Mouse (Mus musculus) brain, adult 2 months (tissue): ENCODE measurements at regions not wholly inside any gene's neighbourhood (a gene's known extent, or its start where the extent isn't known, plus 50 kb on each side); places are given as distances from the start of the nearest gene placed in this dataset.
A peak's percentile ranks its signal among the peaks of the same experiment; 100 is the strongest.

ENCODE experiments used
- DNase-seq: peaks from one replicate; pipeline ENCODE4 v3.0.0; 2011; ENCODE audit warnings: low read depth, low spot score

DNA sequence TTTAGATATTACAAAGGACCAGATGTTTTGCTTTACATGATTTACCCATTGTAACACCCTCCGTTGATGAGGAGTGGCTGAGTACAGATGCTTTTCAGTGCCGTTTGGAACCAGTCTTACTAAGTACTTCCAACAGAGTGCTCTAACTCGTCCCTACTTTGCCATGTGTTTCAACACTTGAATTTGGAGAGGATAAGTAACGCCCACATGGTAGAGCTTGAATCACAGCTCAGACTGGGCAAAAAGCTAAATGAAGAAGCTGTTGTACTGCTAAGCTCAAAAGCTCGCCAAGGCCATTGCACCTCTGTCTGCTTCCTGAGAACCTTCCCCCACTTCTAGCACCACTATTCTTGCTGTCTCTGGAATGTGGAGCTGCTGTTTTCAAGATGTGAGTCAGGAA, 471.1 kb downstream of the Nfib start:
- DNase-seq, result peak; percentile 79

DNA sequence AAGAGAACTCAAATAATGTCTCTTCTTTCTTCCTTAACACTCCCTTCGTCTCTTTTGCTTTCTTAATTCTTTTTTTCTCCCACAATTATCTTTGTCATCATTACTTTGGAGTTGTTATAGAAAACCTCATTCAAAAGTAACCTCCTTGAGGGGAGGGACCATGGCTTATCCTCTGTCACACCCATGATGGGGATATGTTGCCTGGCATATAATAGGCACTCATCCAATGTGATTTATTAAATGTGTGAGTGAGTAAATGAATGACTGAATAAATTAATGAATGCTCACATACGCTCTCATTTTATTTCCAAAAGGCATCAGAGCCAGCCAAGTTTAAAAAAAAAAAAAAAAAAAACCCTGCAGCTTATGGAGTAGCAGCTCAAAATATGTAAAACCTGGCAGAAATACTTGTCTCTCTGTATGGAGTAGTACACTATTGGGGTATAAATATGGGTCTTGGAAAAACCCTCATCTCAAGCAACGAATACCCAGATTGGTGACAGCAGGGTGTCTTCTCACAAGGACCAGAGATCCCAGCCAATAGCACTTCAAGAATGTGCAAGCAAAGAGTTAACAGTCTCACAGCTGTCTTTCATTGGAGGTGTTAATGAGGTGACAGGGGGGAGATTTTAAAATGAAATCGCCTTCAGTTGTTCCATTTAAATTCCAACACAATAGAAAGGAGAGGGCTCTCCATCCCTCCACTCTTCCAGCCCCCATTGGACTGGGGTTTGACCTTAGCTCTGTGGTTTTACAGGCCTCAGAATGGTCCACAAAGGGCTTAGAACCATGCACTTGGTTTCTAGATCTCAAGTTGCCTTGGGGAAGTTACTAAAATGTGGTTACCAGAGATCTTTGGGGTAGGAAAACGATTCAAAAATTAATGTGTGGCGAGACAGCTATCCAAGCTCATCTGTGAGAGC, 479.1 kb downstream of the Nfib start:
- no peak for DNase-seq

DNA sequence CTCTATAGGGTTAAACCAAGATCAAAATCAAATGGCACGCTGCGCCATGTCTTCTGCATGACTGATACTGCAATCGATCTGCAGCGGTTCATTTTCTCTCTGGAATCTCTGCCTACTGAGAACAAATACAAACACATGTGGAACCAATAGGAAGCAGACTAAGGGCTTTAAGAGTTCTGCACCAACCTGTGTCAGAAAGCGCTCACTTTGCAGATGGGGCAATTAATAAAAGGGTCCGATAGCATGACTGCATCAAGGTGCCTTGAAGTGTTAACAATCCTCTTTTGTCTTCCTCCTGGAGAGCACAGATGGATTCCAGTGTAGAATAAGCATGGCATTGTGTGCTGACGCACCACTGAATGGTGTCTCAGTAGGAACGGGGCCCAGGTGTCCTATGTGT, 484.8 kb downstream of the Nfib start:
- no peak for DNase-seq

DNA sequence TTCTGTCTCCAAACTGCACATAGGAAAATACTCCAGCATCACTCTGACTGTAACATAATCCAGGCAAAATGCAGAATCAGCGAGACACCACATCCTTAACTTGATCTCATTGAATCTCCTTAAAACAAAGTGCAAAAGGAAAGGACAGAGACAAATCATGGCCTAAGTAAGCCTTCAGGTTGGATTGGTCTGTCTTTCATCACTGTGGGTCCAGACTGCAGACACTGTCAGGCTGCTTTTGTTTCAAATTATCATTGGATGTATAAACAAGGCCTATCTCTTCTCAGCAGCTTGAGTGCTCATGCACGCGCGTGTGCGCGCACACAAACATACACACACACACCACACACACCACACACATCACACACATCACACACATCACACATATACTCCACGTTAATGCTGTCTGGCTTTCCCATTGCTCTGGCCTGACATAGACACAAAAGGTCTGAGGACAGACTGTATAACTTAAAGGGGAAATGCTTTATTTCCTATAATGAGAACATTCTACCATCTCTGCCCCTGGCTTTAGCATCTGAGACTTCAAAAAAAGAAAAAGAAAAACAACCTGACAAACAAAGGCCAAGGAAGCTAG, 485.3 kb downstream of the Nfib start:
- no peak for DNase-seq

DNA sequence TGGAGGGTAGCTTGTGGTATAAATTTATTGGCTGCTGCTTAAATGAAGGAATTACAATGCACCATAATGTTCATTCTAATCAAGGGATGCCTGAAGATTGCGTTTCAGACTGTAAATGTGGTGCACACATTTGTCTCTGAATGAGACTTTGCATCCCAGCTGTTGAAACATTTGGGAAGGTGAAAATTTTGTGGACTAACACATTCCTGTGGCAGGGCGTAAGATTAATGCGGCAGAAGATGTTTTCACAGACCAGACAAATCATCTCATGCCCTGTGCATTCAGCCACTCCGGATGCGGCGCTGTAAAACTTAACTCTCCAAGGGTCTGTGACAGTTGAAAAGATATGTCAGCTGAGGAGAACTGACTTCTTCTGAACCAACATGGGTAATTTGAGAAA, 486.9 kb downstream of the Nfib start:
- DNase-seq, result no peak

DNA sequence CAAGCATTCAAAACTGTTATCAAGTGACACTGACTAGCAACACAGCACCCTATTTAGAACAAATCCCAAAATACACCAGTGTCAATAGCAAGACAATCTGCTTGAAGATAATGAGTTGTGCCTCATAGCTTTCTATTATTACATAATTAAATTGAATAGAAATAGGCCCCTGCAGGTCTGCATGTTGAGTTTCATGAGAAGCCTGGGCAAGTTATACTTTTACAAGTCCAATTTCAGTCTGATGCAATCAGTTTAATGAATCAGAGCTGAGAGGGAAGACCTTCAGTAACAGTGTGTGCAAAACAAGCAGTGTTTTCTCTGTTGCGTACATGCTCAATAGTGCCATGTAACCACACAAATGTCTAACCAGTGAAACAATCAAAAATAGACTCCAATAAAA, 498.5 kb downstream of the Nfib start:
- peak; percentile 2 for DNase-seq

DNA sequence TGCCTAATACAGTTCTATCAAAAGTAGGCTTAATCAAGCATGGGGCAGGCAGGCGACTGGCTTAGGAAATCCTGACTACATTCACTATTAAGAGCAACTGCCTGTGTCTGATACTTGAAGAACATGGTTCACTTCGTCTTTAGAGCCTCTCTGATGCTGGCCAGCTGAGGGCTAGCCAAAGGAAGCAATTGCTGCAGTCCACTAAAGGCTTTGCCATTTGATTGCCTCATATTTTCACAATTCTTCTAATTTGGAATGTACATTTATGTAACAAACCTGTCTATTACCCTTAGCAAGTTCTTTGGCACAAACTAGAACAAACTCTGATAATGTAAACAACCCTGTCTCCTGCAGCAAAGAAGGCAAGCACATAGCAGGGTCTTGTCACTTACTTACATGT, 505.2 kb downstream of the Nfib start:
- no peak for DNase-seq

DNA sequence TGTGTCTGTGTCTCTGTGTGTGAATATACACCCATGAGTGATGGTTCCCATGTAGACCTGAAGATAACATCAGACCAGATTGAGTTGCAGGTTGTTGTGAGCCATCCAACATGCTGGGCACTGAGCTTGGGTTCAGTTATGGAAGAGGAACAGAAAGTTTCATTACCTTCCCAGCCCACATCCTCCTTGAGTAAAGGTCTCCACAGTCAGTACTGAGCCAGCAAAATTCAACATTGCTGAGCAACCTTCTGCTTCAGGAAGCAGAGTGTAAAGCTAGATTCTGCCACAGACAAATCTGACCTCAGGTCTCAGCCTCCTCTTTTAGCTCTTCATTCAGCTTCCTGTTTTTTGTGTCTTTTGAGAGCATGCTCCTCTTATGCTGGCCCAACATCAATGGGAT, 506.4 kb downstream of the Nfib start:
- DNase-seq, result no peak

DNA sequence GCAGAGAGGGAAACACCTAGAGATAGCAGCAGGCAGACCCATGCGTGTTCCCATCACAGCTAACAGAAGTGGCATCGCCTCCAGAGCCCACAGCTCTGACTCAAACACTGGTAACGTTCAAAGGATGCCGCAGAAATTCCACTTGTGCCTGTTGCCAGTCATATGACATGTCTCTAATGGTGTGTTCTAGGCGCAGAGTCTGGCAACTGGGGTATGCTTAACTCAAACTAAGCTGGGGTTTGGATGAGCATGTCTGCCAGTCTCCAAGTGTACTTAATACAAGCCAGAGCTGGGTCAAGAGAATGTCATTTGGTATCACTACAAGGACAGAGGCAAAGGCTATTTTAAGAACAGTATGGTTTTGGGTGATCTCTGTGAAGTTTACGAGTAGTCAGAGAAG, 507.9 kb downstream of the Nfib start:
- DNase-seq, result peak; percentile 29

DNA sequence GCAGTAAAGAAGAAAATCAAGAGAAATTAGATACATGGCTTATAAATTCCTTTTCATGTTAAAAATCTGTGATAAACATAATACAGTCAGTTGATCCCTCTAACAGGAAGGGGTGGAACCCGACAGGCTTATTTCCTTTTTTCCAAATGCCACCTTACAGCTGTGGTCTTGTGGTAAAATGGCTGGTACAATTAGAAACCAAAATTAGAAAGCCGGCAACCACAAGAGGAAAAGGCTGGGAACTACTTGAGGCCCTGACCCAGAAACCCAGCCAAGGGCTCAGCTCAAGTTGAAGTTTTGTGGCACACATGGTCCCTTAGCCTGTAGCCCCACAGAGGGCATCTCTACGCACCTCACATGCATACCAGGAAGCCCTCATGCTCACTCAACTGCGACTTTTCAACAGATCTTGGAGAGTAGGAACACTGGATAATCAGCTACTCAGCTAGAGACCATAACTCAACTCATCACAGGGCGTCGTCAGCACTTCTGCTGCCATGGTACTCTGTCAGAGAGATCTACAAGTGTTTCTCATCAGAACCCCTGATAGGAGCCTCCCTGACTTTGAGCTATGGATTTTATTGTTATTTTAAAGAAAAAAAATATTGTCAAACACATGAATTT, 509.4 kb downstream of the Nfib start:
- DNase-seq, result no peak

DNA sequence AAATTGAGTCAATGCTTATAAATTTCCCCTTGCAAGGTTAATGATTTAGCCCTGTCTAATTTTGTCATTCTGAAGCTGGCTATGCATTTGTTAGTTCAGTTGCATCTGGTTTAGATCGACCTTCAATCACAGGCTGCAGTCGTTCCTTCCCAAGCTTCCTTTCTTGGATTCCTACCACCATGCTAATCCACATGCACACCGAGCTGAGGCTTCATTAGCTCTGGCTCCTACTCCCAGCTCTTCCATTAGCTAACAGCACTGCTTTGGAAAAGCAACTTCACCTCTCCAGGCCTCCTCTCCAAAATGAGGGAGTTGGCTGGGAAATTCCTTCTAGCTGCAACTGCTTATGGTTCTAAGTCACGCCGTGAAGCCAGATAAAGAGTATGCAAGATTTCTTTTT, 511.6 kb downstream of the Nfib start:
- DNase-seq, result no peak

DNA sequence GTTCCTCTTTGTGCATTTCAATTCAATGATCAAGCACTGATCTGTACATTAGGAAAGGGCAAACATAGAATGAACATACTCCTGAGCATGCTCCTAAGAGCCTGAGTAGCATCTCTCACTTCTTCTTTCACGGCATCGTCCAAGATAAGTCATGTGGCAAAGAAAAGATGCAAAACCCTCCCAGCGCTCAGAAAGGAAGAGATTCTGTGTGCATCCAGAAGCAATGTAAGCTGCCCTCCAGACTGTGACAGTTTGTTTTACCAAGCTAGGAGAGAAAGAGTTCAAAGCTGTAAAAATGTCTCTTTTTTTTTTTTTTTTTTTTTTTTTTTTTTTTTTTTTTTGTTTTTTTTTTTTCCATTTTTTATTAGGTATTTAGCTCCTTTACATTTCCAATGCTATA, 518.7 kb downstream of the Nfib start:
- no peak for DNase-seq

DNA sequence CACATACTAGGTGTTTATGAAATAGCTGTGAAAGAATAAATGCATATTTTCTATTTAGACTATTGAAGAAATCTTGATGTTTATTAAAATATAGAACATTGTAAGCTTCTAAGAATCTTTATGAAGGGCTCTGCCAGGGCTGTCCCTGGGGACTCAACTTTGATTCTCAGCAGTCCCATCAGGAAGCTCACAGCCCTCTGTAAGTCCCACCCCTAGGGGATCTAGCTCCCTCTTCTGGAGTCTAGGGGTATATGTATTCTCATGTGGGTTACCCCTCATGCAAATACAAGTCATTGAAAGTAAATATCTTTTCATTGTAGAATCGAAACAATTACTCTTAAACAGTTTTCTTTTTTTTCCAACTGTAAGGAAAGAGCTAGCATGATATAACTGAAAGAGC, 521.6 kb downstream of the Nfib start:
- DNase-seq, result no peak

DNA sequence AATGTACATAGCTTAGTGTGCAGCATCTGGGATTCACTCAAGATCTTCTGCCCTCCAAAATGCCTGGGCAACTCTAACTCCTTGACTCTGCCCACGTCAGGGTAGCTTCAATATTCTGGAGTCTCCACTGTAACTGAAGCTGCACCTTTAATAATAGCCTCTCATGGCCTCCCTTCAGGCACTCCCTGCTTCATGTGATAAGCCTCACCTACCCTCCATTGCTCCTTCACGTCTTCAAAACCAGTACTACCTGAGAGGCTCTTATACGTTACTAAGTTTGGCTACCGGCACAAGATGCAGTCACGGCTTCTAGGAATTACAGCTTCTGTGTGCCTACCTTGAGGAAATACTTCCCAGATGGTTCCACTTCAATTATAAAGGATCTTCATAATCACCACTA, 527.4 kb downstream of the Nfib start:
- DNase-seq, result no peak

DNA sequence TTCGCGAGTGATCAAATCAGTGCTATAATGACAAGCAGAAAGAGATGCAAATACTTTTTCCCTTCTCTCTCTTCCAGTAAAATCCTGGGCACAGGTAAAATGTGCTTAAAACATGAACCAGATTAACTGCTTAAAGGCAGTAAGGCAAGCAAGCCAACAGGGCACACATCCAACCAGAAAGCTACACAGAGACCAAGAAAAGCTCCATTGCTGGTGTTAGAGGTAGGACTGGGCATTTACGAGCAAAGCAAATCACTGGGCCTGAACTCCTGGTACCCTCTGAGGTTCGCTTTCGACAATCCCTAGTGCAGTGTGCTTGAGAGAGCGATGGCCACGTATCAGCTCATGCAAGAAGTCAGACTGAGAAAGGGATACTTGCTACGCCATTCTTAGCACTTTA, 528.8 kb downstream of the Nfib start:
- DNase-seq, result no peak

DNA sequence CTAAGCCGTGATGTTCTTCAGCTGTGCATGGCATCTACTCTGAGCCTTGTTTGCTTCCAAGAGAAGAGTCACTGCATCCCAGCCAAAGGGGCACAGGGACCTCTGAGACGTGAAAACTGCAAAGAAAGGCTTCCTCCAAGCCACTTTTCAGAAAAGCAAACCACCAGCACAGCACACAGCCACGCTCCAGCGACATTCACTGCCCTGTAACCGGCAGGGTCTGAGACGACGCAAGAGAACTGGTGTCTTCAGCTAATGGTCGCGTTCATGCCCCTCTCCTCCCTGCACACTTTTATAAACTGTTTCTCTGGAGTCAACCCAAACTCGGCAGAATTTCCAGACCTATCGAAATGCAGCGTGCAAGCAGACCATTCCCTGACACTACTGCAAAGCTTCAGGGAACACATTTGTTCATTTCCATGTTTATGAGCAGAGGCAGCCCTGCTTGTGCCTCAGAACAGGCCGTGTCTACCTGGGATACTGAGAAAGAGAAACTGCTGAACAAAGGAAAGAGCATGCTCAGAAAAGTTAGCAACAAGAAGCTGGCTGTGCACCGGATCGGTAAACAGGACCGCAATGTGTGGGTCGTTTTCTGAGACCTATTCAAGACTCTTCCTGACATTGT, 532.0 kb downstream of the Nfib start:
- no peak for DNase-seq

DNA sequence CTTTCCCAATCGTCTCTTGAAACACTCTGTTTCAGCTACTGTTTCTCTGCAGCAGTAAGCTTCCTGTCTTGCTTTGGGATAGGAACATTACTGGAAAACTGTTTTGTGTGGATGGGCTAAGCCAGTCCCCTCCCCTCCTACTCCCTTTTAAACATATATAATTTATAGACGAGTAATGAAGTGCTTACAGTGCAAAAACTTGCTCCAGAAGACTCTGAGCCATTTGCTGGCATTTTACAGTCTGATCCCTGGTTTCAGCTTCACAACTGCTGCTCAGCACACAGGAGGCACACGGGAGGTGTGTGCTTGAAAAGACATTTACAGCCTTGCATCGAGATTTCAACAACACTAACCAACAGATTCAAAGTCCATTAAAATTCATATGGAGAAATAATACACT, 534.6 kb downstream of the Nfib start:
- no peak for DNase-seq

DNA sequence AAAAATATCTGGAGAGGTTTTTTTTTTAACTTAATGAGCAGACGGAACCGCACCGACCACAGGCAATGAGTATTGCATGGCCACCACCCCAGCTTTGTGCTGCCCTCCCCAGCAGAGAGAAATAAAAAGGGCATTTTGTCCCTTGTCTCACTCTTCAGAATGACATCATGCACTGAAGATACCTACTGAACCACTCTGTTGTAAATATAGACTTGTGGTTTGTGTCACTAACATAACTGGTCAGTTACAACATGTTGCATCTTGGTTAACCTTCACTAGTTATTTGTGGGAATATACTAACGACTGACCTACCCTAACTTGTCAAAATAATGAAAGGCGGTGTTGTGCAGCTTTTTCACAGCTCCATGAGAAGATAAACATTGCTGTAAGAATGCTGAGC, 537.5 kb downstream of the Nfib start:
- no peak for DNase-seq

DNA sequence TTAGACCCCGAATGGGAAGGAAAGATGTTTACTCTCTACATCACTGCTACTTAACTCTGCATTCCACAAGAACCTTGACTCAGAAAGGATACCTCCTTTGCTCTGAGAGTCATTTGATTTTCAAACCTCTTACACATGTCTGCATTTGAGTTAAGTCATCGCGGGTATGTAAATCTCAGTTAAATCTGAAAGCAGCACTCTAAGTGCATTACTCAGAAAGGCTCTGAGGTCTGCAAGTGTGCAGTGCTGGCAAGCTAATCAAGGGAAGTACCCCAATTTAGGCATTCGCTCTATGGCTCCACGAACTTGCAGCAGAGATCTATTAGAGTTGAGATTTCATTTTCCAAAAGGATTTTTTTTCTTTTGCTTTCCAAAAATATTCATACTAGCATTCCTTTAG, 538.2 kb downstream of the Nfib start:
- DNase-seq, result no peak

DNA sequence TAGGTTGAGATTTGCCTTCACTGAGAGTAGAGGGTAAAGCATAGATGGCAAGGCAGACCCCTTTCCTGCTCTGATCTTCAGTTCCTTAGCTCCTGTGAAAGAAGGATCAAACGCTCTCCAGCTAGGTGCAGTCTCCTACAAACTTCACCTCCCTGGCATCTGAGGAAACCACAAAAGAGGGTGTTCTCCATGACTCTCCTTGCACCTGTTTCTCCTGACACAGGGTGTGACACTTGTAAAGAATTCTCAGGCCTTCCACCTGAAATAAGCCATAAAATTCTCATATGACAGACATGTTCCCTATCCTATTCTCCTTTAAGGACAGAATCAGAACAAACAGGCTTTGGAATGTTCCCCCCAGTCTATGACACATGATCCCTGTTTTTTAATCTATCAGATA, 538.7 kb downstream of the Nfib start:
- no peak for DNase-seq

DNA sequence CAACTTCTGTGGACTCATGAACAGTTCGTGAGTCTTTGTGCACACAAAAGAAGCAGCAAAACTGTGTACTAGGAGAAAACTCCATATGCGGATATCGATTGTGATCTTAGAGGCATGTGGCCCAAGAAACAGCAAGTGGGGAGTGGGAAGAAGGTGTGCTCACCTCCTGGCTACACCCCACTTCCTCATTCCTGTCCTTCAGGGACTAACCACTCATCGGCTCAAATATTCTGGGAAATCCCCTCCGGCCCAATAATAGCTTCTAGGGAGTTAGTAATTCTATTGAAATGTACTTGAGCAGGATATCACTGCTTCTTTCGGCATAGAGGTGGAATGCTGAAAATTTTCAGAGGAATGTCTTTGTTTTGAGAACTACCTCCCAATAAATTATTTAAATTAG, 539.5 kb downstream of the Nfib start:
- no peak for DNase-seq

DNA sequence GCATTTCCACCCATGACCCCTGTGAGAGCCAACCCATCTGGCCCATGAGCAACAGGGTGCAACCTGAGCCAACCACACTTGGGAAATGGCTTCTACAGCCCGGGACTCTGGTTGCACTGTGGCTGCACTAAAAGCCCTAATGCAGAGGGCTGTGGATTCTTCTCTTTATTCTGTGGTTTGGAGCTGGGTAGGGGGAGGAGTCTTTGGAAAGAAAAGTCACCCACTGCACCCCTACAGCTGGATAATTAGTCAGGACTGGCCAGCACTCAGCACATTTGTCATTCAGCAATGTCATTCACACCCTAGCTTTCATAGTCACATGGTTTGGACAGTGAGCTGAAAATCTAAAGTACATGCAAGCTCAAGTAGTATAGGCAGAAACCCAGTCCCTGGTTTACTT, 541.5 kb downstream of the Nfib start:
- no peak for DNase-seq

DNA sequence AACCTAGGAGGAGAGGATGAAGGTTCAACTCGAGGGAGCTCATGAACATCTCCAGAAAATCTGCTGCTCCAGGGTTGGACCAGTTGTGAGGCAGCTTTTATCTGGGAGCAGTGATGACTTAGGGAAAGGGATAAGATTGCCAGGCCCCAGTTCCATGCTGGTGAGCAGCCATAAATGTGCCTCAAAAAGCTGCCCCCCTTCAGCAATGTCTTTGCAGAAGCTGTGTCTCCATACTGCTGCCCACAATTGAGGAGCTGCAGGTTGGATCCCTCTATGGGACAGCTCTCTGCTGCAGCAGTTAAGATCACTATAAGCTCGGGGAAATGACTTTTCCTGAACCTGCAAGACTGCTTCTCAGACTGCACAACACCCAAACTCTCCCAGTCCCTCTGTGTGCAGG, 543.7 kb downstream of the Nfib start:
- no peak for DNase-seq
